Mouse (Mus musculus): ENCODE data around the gene Gm12216. TPM values are rescaled to one million over a fixed set of nuclear protein-coding genes. Genes with fewer than 3 reads are reported as not detected.

Gene Gm12216
- polyA plus RNA-seq, 1 experiment from 2014 or later: 0.14 TPM

- ATAC-seq (ENCODE audit: low read depth): no peak
- DNase-seq: no peak
These were observed 39.5 kb downstream of the Gm12216 start for GRCm38 (mm10) chr11:53819511-53819910.

GRCm38 (mm10) chr11:53818794-53819193 is 40.3 kb downstream of the Gm12216 start:
- H3K36me3 ChIP-seq: no peaks in the 10 kb centered on the region
- H3K4me2 ChIP-seq: no peak overlapping the region
- ATAC-seq (ENCODE audit: low read depth) (no peak), DNase-seq (no peak)
- no peaks in the 10 kb centered on the region for H3K9me3 ChIP-seq (replicated peaks)
- no peak overlapping the region for H3K27ac ChIP-seq
- no peak overlapping the region for H3K9ac ChIP-seq
- no peaks in the 10 kb centered on the region; the same call in 1 of the 2 replicates for H3K4me1 ChIP-seq (replicated peaks)
- 51% methylated on average over 6 of the region's 6 CpGs for WGBS (ENCODE audit: insufficient replicate concordance)
- H3K4me3 ChIP-seq (replicated peaks): no peak overlapping the region
- H3K27me3 ChIP-seq: no peaks in the 10 kb centered on the region

More at GRCm38 (mm10) chr11:53819511-53819910, 39.5 kb downstream of the Gm12216 start:
- Histone ChIP-seq H3K36me3 (no peaks in the 10 kb centered on the region), H3K4me2 (no peak overlapping the region), H3K4me1 (replicated peaks) (no peaks in the 10 kb centered on the region; the same call in 1 of the 2 replicates), H3K9ac (no peak overlapping the region), H3K9me3 (replicated peaks) (no peaks in the 10 kb centered on the region), H3K4me3 (replicated peaks) (no peak overlapping the region), H3K27ac (no peak overlapping the region), H3K27me3 (no peaks in the 10 kb centered on the region)
- WGBS (ENCODE audit: insufficient replicate concordance): 83% methylated on average over 6 of the region's 6 CpGs

- WGBS (ENCODE audit: insufficient replicate concordance): 74% methylated on average over 5 of the region's 5 CpGs
- Histone ChIP-seq H3K36me3 (no peaks in the 10 kb centered on the region), H3K4me1 (replicated peaks) (no peaks in the 10 kb centered on the region; the same call in 1 of the 2 replicates), H3K9ac (no peak overlapping the region), H3K4me2 (no peak overlapping the region), H3K9me3 (replicated peaks) (no peaks in the 10 kb centered on the region), H3K27ac (no peak overlapping the region), H3K27me3 (no peaks in the 10 kb centered on the region), H3K4me3 (replicated peaks) (no peak overlapping the region)
- ATAC-seq (ENCODE audit: low read depth) (no peak), DNase-seq (no peak)
These were observed 42.1 kb downstream of the Gm12216 start for GRCm38 (mm10) chr11:53816841-53817375.

- H3K27ac ChIP-seq: no peak overlapping the region
- DNase-seq: no peak
- ATAC-seq (ENCODE audit: low read depth): no peak
- H3K9ac ChIP-seq: no peak overlapping the region
- H3K4me2 ChIP-seq: no peak overlapping the region
- no peaks in the 10 kb centered on the region for H3K27me3 ChIP-seq
- H3K4me3 ChIP-seq (replicated peaks): no peak overlapping the region
- WGBS (ENCODE audit: insufficient replicate concordance): 43% methylated on average over 3 of the region's 3 CpGs
- H3K36me3 ChIP-seq: no peaks in the 10 kb centered on the region
- H3K9me3 ChIP-seq (replicated peaks): no peaks in the 10 kb centered on the region
- no peaks in the 10 kb centered on the region; the same call in 1 of the 2 replicates for H3K4me1 ChIP-seq (replicated peaks)
These were observed 44.2 kb downstream of the Gm12216 start for GRCm38 (mm10) chr11:53814810-53815209.

- Histone ChIP-seq H3K4me1 (replicated peaks) (no peaks in the 10 kb centered on the region; the same call in 1 of the 2 replicates), H3K27ac (no peak overlapping the region), H3K4me2 (no peak overlapping the region), H3K9me3 (replicated peaks) (no peaks in the 10 kb centered on the region), H3K9ac (no peak overlapping the region), H3K4me3 (replicated peaks) (no peak overlapping the region), H3K36me3 (no peaks in the 10 kb centered on the region), H3K27me3 (no peaks in the 10 kb centered on the region)
- DNase-seq (no peak), ATAC-seq (ENCODE audit: low read depth) (no peak)
- WGBS (ENCODE audit: insufficient replicate concordance): 70% methylated on average over 16 of the region's 16 CpGs
These were observed 45.8 kb downstream of the Gm12216 start for GRCm38 (mm10) chr11:53813001-53813868.

GRCm38 (mm10) chr11:53811312-53811711 is 47.7 kb downstream of the Gm12216 start:
- no peaks in the 10 kb centered on the region for H3K36me3 ChIP-seq
- H3K9me3 ChIP-seq (replicated peaks): no peaks in the 10 kb centered on the region
- H3K9ac ChIP-seq: no peak overlapping the region
- WGBS (ENCODE audit: insufficient replicate concordance): 58% methylated on average over 3 of the region's 3 CpGs
- no peak for DNase-seq
- H3K27me3 ChIP-seq: no peaks in the 10 kb centered on the region
- H3K4me3 ChIP-seq (replicated peaks): no peak overlapping the region
- H3K4me1 ChIP-seq (replicated peaks): no peaks in the 10 kb centered on the region; the same call in 1 of the 2 replicates
- H3K4me2 ChIP-seq: no peak overlapping the region
- H3K27ac ChIP-seq: no peak overlapping the region
- no peak for ATAC-seq (ENCODE audit: low read depth)

- no peaks in the 10 kb centered on the region for H3K9me3 ChIP-seq (replicated peaks)
- ATAC-seq (ENCODE audit: low read depth) (no peak), DNase-seq (no peak)
- H3K4me1 ChIP-seq (replicated peaks): peaks cover 2% of the 10 kb centered on the region
- H3K9ac ChIP-seq: no peak overlapping the region
- no peak overlapping the region for H3K27ac ChIP-seq
- H3K27me3 ChIP-seq: no peaks in the 10 kb centered on the region
- H3K4me2 ChIP-seq: no peak overlapping the region
- no peaks in the 10 kb centered on the region for H3K36me3 ChIP-seq
- no peak overlapping the region for H3K4me3 ChIP-seq (replicated peaks)
- WGBS (ENCODE audit: insufficient replicate concordance): 34% methylated on average over 2 of the region's 2 CpGs
These were observed 48.3 kb downstream of the Gm12216 start for GRCm38 (mm10) chr11:53810749-53811148.

- ATAC-seq (ENCODE audit: low read depth): no peak
- no peaks in the 10 kb centered on the region for H3K36me3 ChIP-seq
These were observed 48.9 kb downstream of the Gm12216 start for GRCm38 (mm10) chr11:53810156-53810555.

GRCm38 (mm10) chr11:53809354-53809753 is 49.7 kb downstream of the Gm12216 start:
- Histone ChIP-seq H3K27ac (no peak overlapping the region), H3K27me3 (no peaks in the 10 kb centered on the region), H3K9ac (no peak overlapping the region), H3K9me3 (replicated peaks) (no peaks in the 10 kb centered on the region), H3K4me2 (no peak overlapping the region), H3K4me1 (replicated peaks) (peaks cover 6% of the 10 kb centered on the region), H3K4me3 (replicated peaks) (no peak overlapping the region), H3K36me3 (no peaks in the 10 kb centered on the region)
- DNase-seq (no peak), ATAC-seq (ENCODE audit: low read depth) (no peak)
- WGBS (ENCODE audit: insufficient replicate concordance): 40% methylated on average over 5 of the region's 5 CpGs

More at GRCm38 (mm10) chr11:53810156-53810555, 48.9 kb downstream of the Gm12216 start:
- Histone ChIP-seq H3K27ac (no peak overlapping the region), H3K9me3 (replicated peaks) (no peaks in the 10 kb centered on the region), H3K4me3 (replicated peaks) (no peak overlapping the region), H3K4me1 (replicated peaks) (peaks cover 6% of the 10 kb centered on the region), H3K9ac (no peak overlapping the region), H3K27me3 (no peaks in the 10 kb centered on the region), H3K4me2 (no peak overlapping the region)
- WGBS (ENCODE audit: insufficient replicate concordance): 30% methylated on average over 5 of the region's 5 CpGs
- DNase-seq: no peak

GRCm38 (mm10) chr11:53805786-53806185 is 53.3 kb downstream of the Gm12216 start:
- no peak overlapping the region for H3K4me3 ChIP-seq (replicated peaks)
- H3K36me3 ChIP-seq: no peaks in the 10 kb centered on the region
- H3K27ac ChIP-seq: no peak overlapping the region
- ATAC-seq (ENCODE audit: low read depth): no peak
- peaks cover 12% of the 10 kb centered on the region for H3K4me1 ChIP-seq (replicated peaks)
- WGBS (ENCODE audit: insufficient replicate concordance): 52% methylated on average over 9 of the region's 9 CpGs
- H3K9me3 ChIP-seq (replicated peaks): no peaks in the 10 kb centered on the region
- no peaks in the 10 kb centered on the region for H3K27me3 ChIP-seq
- no peak for DNase-seq
- no peak overlapping the region for H3K9ac ChIP-seq
- no peak overlapping the region for H3K4me2 ChIP-seq

- H3K9me3 ChIP-seq (replicated peaks): no peaks in the 10 kb centered on the region
- H3K27ac ChIP-seq: no peak overlapping the region
- H3K4me2 ChIP-seq: no peak overlapping the region
- no peaks in the 10 kb centered on the region for H3K27me3 ChIP-seq
- no peak for DNase-seq
- no peak overlapping the region for H3K9ac ChIP-seq
- ATAC-seq (ENCODE audit: low read depth): no peak
- H3K36me3 ChIP-seq: no peaks in the 10 kb centered on the region
- H3K4me3 ChIP-seq (replicated peaks): no peak overlapping the region
- peaks cover 12% of the 10 kb centered on the region for H3K4me1 ChIP-seq (replicated peaks)
- WGBS (ENCODE audit: insufficient replicate concordance): 66% methylated on average over 14 of the region's 14 CpGs
These were observed 54.3 kb downstream of the Gm12216 start for GRCm38 (mm10) chr11:53804569-53805344.
